Comparison of ENCODE assay signal across 23 mouse cellular contexts in the genomic region with DNA sequence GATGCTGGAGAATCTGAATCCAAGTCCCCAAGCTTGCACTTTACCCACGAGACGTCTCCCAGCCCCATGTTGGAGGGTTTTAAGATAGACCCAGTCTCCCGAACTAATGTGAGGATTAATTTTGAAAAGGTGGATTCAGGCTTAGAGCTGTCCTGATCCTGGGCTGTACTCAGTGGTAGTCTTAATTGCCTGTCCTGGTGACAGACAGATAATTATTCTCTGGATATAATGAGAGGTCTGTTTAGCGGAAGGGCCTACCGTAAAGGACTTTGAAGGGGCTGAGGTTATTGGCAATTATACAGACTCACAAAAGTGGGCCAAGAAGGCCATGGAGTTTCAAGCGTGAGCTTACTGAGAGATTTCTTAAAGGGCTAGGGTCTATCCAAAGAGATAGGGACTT.
"Had no signal": no experiment of that assay in that cellular context is flagged by ENCODE, and none has a peak within 500 bp of the region (broad histone marks: within the 10 kb centered on the region; RNA-seq: fewer than 3 reads in every experiment).

No protein-coding gene starts in this region.

- ATAC-seq: liver, postnatal 0 days; lung, postnatal 0 days; midbrain, embryonic 15.5 days had no signal

- H3K27ac ChIP-seq: kidney, embryonic 15.5 days; limb, embryonic 12.5 days; limb, embryonic 15.5 days; liver, embryonic 14.5 days; macrophage; midbrain, embryonic 12.5 days; midbrain, embryonic 15.5 days; neural tube, embryonic 12.5 days; neural tube, embryonic 15.5 days had no signal

- H3K4me3 ChIP-seq: kidney, embryonic 15.5 days; limb, embryonic 12.5 days; limb, embryonic 15.5 days; midbrain, embryonic 12.5 days; midbrain, embryonic 15.5 days; neural tube, embryonic 12.5 days; neural tube, embryonic 15.5 days had no signal

- H3K9me3 ChIP-seq: kidney, embryonic 15.5 days; limb, embryonic 12.5 days; limb, embryonic 15.5 days; midbrain, embryonic 12.5 days; midbrain, embryonic 15.5 days; neural tube, embryonic 12.5 days; neural tube, embryonic 15.5 days had no signal

- H3K27me3 ChIP-seq: limb, embryonic 12.5 days; limb, embryonic 15.5 days; midbrain, embryonic 12.5 days; midbrain, embryonic 15.5 days; neural tube, embryonic 12.5 days; neural tube, embryonic 15.5 days had no signal

- H3K4me1 ChIP-seq: kidney, embryonic 15.5 days; limb, embryonic 12.5 days; limb, embryonic 15.5 days; midbrain, embryonic 12.5 days; midbrain, embryonic 15.5 days; neural tube, embryonic 12.5 days; neural tube, embryonic 15.5 days had no signal

- H3K9ac ChIP-seq: kidney, embryonic 15.5 days; limb, embryonic 12.5 days; limb, embryonic 15.5 days; liver, embryonic 14.5 days; liver, postnatal 0 days; lung, embryonic 14.5 days; midbrain, embryonic 12.5 days; midbrain, embryonic 15.5 days; neural tube, embryonic 12.5 days; neural tube, embryonic 15.5 days had no signal

- H3K4me2 ChIP-seq: kidney, embryonic 15.5 days; limb, embryonic 12.5 days; limb, embryonic 15.5 days; liver, embryonic 11.5 days; lung, embryonic 14.5 days; midbrain, embryonic 12.5 days; midbrain, embryonic 15.5 days; neural tube, embryonic 12.5 days; neural tube, embryonic 15.5 days had no signal

- H3K36me3 ChIP-seq: kidney, embryonic 15.5 days; limb, embryonic 12.5 days; limb, embryonic 15.5 days; midbrain, embryonic 12.5 days; midbrain, embryonic 15.5 days; neural tube, embryonic 12.5 days; neural tube, embryonic 15.5 days had no signal

- DNase-seq: kidney, adult 11 months; kidney, adult 8-10 months; kidney, postnatal 10 days; kidney, postnatal 36 days; left cerebral cortex, postnatal 4 days; liver, postnatal 0 days; lung, embryonic 14.5 days; right cerebral cortex, adult 18-20 months; right cerebral cortex, postnatal 14 days; right cerebral cortex, postnatal 4 days; thymus, adult 18-20 months; thymus, postnatal 36 days had no signal
